Mouse (Mus musculus) embryonic facial prominence, embryonic 10.5 days (tissue): ENCODE measurements at regions not wholly inside any gene's neighbourhood (a gene's known extent, or its start where the extent isn't known, plus 50 kb on each side); places are given as distances from the start of the nearest gene placed in this dataset.
"Not testable (repeated sequence)": the region's sequence is repeated elsewhere in the genome, so short reads cannot be mapped to it uniquely, and the experiment has no call there.

Experiments used
- DNase-seq: peaks from one replicate; pipeline ENCODE4 v3.0.0-alpha.2; 2017; ENCODE audit warnings: low spot score
- H3K27ac ChIP-seq: fragments of 300-500 bp; sonication (generic); replicated peaks from 2 replicates; pipeline ENCODE4 v1.5.1; 2016; ENCODE audit warnings: mild to moderate bottlenecking
- H3K27me3 ChIP-seq: fragments of 300-500 bp; sonication (generic); replicated peaks from 2 replicates; pipeline ENCODE4 v1.6.1; 2016; ENCODE audit warnings: low read depth, mild to moderate bottlenecking; ENCODE audit not compliant: poor library complexity, severe bottlenecking
- H3K36me3 ChIP-seq: fragments of 300-500 bp; sonication (generic); replicated peaks from 2 replicates; pipeline ENCODE4 v1.6.1; 2016; ENCODE audit warnings: mild to moderate bottlenecking, moderate library complexity
- H3K4me1 ChIP-seq: fragments of 300-500 bp; sonication (generic); 2 replicates; pipeline ENCODE4 v1.6.1; 2016
- H3K4me3 ChIP-seq: fragments of 300-500 bp; sonication (generic); 2 replicates; pipeline ENCODE4 v1.5.1; 2016; ENCODE audit warnings: mild to moderate bottlenecking, moderate library complexity
- H3K9me3 ChIP-seq: fragments of 300-500 bp; sonication (generic); 2 replicates; pipeline ENCODE4 v1.6.1; 2016; ENCODE audit warnings: mild to moderate bottlenecking
- WGBS: fragments of 180-500 bp; shearing (Covaris S2); methylation state at CpG from one replicate; pipeline ENCODE4 v1.1.7; 2016; 5-methylcytosine and 5-hydroxymethylcytosine counted together

DNA sequence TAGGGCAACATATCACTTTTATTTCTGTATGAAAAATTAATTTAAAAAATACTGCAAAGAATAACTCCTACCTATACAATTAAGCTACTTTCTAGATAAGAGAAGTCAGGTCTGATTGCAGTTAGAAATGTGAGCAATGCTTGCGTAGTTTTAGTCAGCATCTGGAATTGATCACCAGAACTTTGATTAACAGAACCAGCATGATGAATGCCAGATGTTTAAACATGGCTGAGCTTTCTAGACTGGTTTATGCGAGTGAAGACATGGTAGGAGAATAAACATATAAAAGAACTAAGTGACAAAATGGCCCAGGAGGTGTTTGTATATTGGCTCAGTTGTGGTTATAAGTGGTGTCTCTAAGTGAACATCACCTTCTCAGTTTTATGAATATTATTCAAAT, 1970.7 kb downstream of the 9330182O14Rik start:
- no peaks in the 10 kb centered on the region for H3K27me3 ChIP-seq
- no peaks in the 10 kb centered on the region for H3K9me3 ChIP-seq
- no peaks in the 10 kb centered on the region for H3K36me3 ChIP-seq
- 35% methylated on average over 2 of the region's 2 CpGs for WGBS
- DNase-seq: no peak
- H3K4me1 ChIP-seq: peaks cover 15% of the 10 kb centered on the region; the same call in 1 of the 2 replicates
- no peak overlapping the region for H3K27ac ChIP-seq
- no peak overlapping the region for H3K4me3 ChIP-seq

GRCm38 (mm10) chr15:42107106-42107505, 1972.9 kb downstream of the 9330182O14Rik start:
- no peak overlapping the region for H3K27ac ChIP-seq
- no peaks in the 10 kb centered on the region for H3K36me3 ChIP-seq
- H3K4me3 ChIP-seq: no peak overlapping the region
- peaks cover 15% of the 10 kb centered on the region; the same call in 1 of the 2 replicates for H3K4me1 ChIP-seq
- no peaks in the 10 kb centered on the region for H3K9me3 ChIP-seq
- H3K27me3 ChIP-seq: no peaks in the 10 kb centered on the region
- no peak for DNase-seq

DNA sequence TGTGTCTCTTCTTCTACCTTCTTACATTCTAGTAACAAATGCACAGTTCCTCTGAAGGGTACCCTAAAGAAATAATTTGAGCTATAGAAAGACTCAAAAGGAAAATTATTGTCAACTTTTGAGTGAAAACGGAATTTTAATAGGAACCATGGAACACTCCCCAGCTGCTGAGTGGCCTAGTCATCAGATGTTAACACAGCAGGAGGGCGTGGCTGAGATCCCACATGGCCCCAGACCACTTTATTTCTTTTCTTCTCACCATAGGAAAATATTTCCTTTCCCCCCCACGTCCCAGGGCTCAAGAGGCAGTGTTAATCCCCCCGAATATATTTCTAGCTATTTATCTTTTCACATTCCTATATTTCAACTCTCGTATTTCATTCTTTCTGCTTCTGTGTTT, 1977.6 kb downstream of the 9330182O14Rik start:
- no peaks in the 10 kb centered on the region for H3K9me3 ChIP-seq
- no peak overlapping the region for H3K27ac ChIP-seq
- H3K4me1 ChIP-seq: peaks cover 13% of the 10 kb centered on the region; the same call in 1 of the 2 replicates
- WGBS: 76% methylated on average over 5 of the region's 5 CpGs
- H3K27me3 ChIP-seq: no peaks in the 10 kb centered on the region
- H3K4me3 ChIP-seq: no peak overlapping the region
- DNase-seq: no peak
- no peaks in the 10 kb centered on the region for H3K36me3 ChIP-seq

GRCm38 (mm10) chr15:42127471-42127870, 1993.3 kb downstream of the 9330182O14Rik start:
- WGBS: 71% methylated on average over 1 of the region's 1 CpGs
- no peak for DNase-seq

DNA sequence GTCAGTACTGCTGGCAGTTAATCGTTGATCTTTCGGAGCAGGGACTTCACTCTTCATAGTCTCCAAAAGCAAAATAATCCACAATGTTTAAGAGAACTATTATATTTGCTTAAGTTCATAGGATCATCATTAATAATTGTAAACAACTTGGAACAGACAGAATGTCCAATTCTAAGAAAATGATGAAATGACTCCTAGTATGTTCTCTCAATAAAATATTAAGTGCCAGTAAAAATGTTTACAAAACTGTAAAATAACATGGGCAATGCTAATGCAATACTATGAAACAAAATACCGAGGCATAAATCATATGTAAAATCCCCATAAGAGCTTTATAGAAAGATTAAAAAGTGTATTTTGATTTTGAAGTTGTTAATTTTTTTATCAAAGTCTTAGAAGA, 1994.8 kb downstream of the 9330182O14Rik start:
- no peaks in the 10 kb centered on the region for H3K36me3 ChIP-seq
- H3K9me3 ChIP-seq: no peaks in the 10 kb centered on the region
- no peaks in the 10 kb centered on the region for H3K4me1 ChIP-seq
- H3K27me3 ChIP-seq: no peaks in the 10 kb centered on the region
- no peak overlapping the region for H3K27ac ChIP-seq
- DNase-seq: no peak
- WGBS: 92% methylated on average over 3 of the region's 3 CpGs
- no peak overlapping the region for H3K4me3 ChIP-seq

More at GRCm38 (mm10) chr15:42127471-42127870, 1993.3 kb downstream of the 9330182O14Rik start:
- Histone ChIP-seq H3K36me3 (no peaks in the 10 kb centered on the region), H3K9me3 (no peaks in the 10 kb centered on the region), H3K4me1 (no peaks in the 10 kb centered on the region), H3K27me3 (no peaks in the 10 kb centered on the region), H3K27ac (no peak overlapping the region), H3K4me3 (no peak overlapping the region)

DNA sequence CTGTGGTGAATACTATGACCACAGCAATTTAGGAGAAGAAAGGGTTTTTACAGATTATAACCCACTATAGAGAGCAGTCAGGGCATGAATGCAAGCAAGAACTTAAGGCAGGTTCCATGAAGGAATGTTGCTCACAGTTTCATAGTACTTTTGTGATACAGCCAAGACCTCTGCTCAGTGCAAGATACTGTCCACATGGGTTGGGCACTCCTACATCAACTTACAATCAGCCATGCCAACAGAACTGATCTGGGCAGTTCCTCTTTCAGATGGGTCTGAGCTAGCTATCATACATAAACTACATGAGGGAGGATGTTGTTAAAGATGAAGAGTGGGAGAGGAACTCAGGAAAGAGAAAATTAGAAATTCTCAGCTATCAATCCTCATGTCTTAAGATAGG, 2032.4 kb downstream of the 9330182O14Rik start:
- no peaks in the 10 kb centered on the region for H3K9me3 ChIP-seq
- no peak for DNase-seq
- no peaks in the 10 kb centered on the region for H3K4me1 ChIP-seq
- H3K27me3 ChIP-seq: no peaks in the 10 kb centered on the region
- no peak overlapping the region for H3K4me3 ChIP-seq
- H3K36me3 ChIP-seq: no peaks in the 10 kb centered on the region
- H3K27ac ChIP-seq: no peak overlapping the region

DNA sequence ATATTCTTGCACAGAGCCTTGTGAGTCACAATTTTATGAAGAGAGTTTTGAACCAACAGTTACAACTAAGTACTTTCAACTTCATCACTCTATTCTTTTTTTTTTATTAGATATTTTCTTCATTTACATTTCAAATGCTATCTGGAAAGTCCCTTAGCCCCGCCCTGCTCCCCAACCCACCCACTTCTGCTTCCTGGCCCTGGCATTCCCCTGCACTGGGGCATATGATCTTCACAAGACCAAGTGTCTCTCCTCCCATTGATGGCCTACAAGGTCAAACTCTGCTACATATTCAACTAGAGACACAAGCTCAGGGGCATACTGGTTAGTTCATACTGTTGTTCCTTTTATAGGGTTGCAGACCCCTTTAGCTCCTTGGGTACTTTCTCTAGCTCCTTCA, 2043.6 kb downstream of the 9330182O14Rik start:
- WGBS: 82% methylated on average over 1 of the region's 1 CpGs
- not testable (repeated sequence) for DNase-seq, H3K4me1 ChIP-seq, H3K36me3 ChIP-seq, H3K27ac ChIP-seq, H3K4me3 ChIP-seq, H3K9me3 ChIP-seq, H3K27me3 ChIP-seq

GRCm38 (mm10) chr15:42207187-42207846, 2073.2 kb downstream of the 9330182O14Rik start:
- no peaks in the 10 kb centered on the region for H3K4me1 ChIP-seq
- H3K27ac ChIP-seq: no peak overlapping the region
- no peak for DNase-seq
- H3K27me3 ChIP-seq: no peaks in the 10 kb centered on the region
- H3K36me3 ChIP-seq: no peaks in the 10 kb centered on the region
- no peak overlapping the region for H3K4me3 ChIP-seq
- H3K9me3 ChIP-seq: no peaks in the 10 kb centered on the region
- WGBS: 64% methylated on average over 5 of the region's 5 CpGs

GRCm38 (mm10) chr15:42219496-42219895, 2085.3 kb downstream of the 9330182O14Rik start:
- no peak overlapping the region for H3K27ac ChIP-seq
- DNase-seq: no peak
- no peaks in the 10 kb centered on the region for H3K27me3 ChIP-seq
- H3K36me3 ChIP-seq: no peaks in the 10 kb centered on the region
- no peaks in the 10 kb centered on the region for H3K4me1 ChIP-seq
- 92% methylated on average over 11 of the region's 11 CpGs for WGBS
- no peaks in the 10 kb centered on the region for H3K9me3 ChIP-seq
- no peak overlapping the region for H3K4me3 ChIP-seq

DNA sequence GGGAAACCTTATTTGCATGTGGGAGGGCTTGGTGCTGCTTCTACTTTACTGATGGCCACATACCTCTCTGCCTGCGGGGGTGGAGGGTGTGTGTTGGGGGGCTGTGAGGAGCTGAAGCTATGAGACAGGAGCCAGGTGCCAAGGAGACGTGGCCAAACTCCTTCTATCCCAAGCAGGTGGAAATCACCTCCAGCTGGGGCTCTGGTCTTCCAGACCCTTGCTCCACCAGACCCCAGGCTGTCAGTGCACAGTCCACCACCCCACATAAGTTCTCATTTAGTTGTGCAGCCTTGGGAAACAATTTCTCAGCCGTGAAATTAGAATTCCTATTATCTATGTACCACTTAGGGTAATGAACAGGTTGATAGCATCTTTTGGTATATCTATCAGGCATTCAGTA, 2085.8 kb downstream of the 9330182O14Rik start:
- DNase-seq: no peak
- Histone ChIP-seq H3K9me3 (no peaks in the 10 kb centered on the region), H3K4me3 (no peak overlapping the region), H3K36me3 (no peaks in the 10 kb centered on the region), H3K27ac (no peak overlapping the region), H3K27me3 (no peaks in the 10 kb centered on the region), H3K4me1 (no peaks in the 10 kb centered on the region)
- 78% methylated on average over 3 of the region's 3 CpGs for WGBS

DNA sequence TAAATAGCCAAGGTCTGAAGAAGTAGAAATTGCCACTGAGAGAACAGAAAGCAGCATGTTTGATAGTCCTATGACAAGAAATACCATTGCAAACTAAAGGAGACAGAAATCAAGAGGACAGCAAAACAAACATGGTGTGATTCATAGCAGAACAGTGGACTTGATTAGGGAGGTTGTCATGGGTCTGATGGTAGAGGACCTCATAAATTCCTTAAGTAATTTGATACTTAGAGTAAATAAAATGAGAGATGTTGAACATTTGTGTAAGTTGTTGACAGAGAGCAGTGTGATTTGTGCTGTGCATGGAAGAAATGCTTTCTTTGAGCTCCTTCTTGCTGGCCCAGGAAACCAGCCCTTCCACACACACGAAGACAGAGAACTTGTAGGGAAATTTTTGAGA, 2090.8 kb downstream of the 9330182O14Rik start:
- no peak for DNase-seq
- H3K27ac ChIP-seq: no peak overlapping the region
- H3K36me3 ChIP-seq: no peaks in the 10 kb centered on the region
- H3K4me1 ChIP-seq: no peaks in the 10 kb centered on the region
- H3K27me3 ChIP-seq: no peaks in the 10 kb centered on the region
- 62% methylated on average over 1 of the region's 1 CpGs for WGBS
- H3K9me3 ChIP-seq: no peaks in the 10 kb centered on the region
- H3K4me3 ChIP-seq: no peak overlapping the region

DNA sequence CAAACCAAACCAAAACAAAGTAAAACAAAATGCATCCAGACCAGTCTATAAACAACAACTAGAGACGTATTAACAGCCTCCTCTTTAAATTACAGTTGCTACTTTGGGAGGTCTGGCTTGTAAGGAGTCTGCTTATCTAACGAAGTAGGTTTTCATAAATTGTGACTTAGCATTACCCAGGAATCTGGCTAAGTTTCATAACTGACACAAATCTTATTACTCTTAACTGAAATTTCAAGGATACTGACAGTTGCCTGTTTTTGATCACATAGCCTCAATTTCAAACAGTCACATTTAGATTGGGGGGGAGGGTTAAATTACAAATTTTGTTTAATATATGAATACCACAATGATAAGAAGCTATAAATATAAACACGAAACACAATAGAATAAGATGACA, 2097.5 kb downstream of the 9330182O14Rik start:
- DNase-seq: no peak
- Histone ChIP-seq H3K27me3 (no peaks in the 10 kb centered on the region), H3K4me1 (no peaks in the 10 kb centered on the region), H3K9me3 (peaks cover 10% of the 10 kb centered on the region; the same call in 1 of the 2 replicates), H3K36me3 (no peaks in the 10 kb centered on the region), H3K4me3 (no peak overlapping the region), H3K27ac (no peak overlapping the region)
- 91% methylated on average over 3 of the region's 3 CpGs for WGBS

DNA sequence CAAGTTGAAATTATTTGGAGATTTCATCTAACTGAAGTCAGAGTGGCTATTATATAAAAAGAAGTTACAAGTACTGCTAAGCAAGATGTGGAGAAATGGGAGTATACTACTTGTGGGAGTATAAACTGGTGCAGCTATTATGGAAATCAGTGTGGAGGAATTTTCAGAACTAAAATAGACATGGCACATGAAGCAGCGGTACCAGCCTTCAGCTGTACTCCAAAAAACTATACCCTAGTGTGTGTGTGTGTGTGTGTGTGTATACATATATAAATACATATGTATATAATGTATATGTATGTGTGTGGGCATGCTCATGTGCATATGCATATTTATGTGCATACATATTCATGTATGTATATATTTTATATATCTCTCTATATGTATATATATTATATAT, 2112.6 kb downstream of the 9330182O14Rik start:
- no peaks in the 10 kb centered on the region for H3K4me1 ChIP-seq
- no peak overlapping the region for H3K4me3 ChIP-seq
- no peak for DNase-seq
- H3K27me3 ChIP-seq: no peaks in the 10 kb centered on the region
- H3K36me3 ChIP-seq: no peaks in the 10 kb centered on the region
- peaks cover 4% of the 10 kb centered on the region; the same call in 1 of the 2 replicates for H3K9me3 ChIP-seq
- no peak overlapping the region for H3K27ac ChIP-seq
- 95% methylated on average over 1 of the region's 1 CpGs for WGBS
